Mouse (Mus musculus): Measurements from ENCODE around the gene Setmar.
A peak's percentile ranks its signal among the peaks of the same experiment; 100 is the strongest.
"Not testable (repeated sequence)": the region's sequence is repeated elsewhere in the genome, so short reads cannot be mapped to it uniquely, and the experiment has no call there.

The Setmar gene

DNA sequence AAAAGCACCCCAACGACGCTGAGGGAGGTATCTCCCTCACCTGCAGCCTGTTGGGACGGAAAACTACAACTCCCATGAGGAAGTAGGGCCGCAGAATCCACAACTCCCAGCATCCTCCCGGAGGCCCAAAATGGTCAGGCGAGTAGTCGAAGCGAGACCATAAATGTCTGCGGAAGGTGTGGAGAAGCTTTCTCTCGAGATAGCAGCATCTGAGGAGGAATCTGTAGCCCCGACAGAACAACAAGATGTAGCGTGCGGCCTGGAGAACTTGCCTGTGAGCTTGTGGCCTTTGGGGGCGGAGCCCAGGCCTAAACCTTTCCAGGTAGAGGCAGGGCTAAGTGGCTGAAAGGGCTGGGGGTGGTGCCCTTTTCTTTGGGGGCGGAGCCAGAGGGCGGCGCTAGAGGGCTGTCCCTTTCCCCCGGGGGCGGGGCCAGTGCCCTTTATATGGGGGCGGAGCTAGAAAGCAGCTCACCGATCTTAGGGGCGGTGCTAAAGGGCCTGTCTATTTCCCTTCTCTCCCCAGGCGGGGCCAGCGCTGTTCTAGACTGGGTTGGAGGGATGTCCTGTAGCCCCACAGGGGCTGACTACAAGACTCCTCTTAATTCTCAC, at the start of gene Setmar:
Setmar (plus strand) TSS at position 128 of the 609 bp plus-strand sequence.
- DNase-seq (ENCODE audit: low spot score), result peak; percentile 96

DNA sequence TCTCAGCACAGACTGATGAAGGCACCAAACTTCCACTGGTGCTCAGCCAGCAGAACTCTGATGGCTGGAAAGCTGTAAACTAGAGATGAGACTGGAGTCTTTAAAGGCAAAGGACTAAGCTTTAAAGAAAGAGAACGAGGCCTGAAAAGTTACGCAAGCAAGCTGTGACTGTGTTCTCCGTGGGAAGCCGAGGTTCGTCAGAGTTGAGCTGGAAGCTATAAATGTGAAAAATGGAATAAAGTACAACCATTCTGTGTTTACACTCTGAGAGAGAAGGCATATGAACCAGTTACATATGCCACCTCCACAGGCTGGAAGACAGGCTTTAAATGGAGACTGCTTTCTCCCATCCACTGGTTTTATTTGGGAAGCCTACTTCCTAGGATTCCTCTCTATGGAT, 43.2 kb upstream of the Setmar start:
- DNase-seq (ENCODE audit: low spot score), result no peak

DNA sequence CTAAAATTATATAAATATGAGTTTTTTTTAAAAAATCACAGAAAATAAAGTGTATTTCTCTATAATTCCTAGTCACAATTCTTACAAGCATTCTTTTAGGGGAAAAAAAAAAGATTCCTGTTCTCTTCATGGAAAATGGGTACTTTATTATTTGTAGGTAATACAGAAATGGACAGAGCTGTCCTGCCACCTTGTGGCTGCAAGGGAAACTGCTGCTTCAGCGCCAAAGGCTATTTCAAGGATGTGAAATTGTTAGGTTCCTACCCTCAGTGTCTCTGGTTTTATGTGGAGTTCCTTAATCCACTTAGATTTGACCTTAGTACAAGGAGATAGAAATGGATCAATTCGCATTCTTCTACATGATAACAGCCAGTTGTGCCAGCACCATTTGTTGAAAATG, 9.8 kb upstream of the Setmar start:
- DNase-seq (ENCODE audit: low spot score), result not testable (repeated sequence)

DNA sequence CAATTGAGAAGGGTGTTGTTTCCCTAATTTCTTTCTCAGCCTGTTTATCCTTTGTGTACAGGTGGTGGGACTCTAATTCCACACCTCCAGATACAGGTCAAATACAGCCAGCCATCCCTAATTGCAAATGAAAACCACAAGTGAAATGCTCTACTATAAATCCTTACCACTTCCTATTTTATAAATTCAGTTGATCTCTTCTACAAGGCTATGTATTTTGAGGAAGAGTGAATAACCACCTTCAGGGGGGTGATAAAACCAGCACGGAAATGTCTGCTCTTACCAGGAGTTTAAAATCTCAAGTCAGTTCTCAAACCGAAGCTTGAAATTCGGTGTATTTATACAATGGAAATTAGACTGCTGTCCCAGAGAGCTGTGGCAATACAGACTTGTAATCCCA, 8.9 kb upstream of the Setmar start:
- no peak for DNase-seq (ENCODE audit: low spot score)

DNA sequence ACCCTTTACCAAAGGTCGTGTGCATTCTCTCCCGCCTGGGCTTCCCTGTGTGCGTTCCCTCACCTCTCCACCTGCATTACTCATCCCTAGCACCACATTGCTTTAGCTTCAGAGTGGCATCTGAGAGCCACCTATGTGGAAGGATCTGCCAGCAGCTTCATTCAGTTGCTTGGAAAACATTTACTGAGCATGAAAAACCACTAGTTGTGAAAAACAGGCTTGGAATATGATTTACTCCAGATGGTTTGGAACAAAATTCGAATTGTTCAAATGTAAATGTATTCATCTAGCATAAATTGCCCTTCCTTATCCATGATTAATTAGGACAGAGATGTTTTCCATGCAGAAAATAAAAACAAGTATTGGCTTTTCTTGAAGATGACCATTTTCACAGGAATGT, 7.5 kb upstream of the Setmar start:
- no peak for DNase-seq (ENCODE audit: low spot score)

DNA sequence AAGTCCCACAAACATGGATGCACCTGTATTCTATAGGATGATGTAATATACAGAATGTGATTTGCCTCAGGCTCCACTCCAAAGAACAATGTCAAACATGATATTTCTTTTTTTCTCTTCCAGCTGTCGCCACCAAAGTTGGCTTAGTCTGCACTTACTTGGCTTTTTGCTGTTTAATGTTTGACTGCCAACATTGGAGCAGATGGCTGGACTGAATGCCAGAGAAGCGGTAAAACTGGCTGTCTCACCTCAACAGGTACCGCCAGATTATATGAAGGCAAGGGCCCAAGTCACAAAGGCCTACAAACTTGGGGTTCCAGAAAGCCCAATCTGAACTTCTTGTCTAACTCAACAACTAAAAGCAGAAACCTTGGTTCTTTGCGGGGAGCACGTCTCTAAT, 6.8 kb upstream of the Setmar start:
- DNase-seq (ENCODE audit: low spot score), result no peak

DNA sequence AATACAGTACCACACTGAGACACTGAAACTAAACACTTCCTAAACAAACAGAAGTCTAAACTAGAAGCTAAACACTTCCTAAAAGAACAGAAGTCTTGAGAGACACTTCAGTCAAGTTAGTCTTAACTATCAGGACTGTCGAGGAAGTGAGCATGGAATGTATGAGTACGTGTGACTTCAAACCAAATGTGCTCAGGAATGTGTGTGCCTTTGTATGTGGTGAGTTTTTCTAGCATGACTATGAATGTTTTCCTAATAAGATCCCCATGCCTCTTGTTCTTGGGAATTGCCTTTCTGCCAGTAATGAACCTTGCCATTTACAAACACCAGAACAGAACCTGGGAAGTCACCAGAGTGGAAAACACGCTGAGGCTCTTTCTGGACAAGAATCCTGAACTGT, 3.7 kb upstream of the Setmar start:
- DNase-seq (ENCODE audit: low spot score), result no peak

DNA sequence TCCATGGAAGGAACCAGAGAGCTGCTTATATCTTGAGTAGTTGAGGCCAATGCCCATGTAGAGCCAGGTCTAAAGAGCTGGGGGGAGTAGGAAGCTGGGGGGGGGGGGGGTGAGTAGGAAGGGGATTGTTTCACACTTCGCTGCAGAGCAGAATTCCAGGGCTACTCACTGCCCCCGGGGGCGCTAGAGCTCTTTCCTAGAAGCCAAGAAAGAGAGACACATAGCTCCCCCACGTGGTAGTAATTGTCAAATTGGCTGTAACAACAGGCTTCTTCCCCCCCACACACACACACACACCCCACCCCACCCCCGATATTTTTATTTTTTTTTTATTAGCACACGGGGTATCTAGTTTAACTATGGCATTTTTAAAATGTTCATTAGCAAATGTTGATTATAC, 738 bp downstream of the Setmar start:
- peak; percentile 73 for DNase-seq (ENCODE audit: low spot score)

DNA sequence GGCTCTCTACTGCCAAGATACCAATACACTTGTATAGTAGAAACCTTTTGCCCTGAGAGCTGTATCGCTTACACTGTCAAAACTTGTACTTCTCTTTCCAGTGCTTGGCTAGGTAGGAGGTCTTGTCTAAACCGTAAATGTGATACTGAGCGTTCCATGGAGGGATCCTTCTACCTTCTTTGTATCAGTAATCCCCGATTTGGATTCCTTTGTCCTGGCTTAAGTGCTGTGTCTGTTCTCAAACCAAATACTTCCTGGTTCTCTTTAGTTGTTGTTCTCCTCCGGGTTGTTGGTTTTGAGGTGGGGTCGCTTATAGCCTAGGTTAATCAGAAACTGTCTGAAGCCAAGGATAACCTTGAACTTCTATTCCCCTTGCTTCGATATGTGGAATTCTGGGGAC, 6.1 kb downstream of the Setmar start:
- no peak for DNase-seq (ENCODE audit: low spot score)

DNA sequence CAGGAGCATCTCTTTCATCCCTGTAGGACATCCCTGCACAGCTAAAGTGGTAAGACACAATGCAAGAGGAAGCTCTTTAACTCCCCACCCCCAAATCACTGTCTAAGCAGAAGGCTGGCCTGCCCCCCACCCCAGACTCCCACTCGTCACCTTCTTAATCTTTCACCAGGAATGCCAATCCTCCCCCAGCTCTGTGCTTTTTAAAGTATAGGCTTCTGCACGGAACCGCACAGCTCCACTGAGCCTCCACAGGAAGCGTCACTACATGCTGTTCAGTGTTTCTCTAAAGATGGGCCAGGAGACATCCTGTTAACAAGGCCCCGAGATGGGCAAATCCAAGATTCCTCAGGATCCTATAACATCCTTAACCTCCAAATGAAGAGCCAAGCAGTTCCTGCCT, 8.2 kb downstream of the Setmar start:
- no peak for DNase-seq (ENCODE audit: low spot score)

DNA sequence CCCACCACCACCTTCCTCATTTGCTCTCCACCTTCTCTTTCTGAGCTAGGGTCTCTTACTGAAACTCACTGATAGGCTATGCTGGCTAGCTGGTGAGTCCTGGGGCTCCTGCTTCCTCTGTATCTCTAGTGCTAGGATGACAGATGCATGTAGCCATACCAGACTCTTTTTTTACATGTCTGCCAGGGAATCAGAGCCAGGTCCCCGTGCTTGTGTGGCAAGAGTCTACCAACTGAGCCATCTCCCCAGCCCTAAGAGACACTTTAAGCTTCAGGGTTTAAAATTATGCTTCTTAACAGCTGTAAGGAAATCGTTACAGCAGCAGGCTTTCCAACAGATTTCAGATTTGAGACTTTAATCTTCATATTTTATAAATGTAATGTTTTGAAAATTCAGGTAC, 9.1 kb downstream of the Setmar start:
- DNase-seq (ENCODE audit: low spot score), result no peak

DNA sequence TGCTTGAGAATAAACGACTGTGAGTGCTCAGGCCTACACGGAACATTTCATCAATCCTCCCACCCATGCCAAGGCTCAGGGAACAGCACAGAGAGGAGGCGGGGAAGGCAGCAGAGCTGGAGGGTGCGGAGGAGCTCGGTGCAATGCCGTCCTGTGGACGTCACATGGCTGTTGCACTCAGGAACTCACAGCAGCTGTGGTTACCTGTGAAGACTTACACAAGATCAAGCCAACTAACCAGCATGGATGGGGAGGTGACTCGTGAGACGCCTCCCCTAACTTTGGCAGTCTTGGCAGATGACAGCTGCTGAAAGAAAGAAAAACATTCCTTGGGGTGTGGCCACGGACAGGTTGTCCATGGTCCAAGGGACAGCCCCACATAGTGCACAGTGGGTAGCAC, 9.8 kb downstream of the Setmar start:
- no peak for DNase-seq (ENCODE audit: low spot score)

DNA sequence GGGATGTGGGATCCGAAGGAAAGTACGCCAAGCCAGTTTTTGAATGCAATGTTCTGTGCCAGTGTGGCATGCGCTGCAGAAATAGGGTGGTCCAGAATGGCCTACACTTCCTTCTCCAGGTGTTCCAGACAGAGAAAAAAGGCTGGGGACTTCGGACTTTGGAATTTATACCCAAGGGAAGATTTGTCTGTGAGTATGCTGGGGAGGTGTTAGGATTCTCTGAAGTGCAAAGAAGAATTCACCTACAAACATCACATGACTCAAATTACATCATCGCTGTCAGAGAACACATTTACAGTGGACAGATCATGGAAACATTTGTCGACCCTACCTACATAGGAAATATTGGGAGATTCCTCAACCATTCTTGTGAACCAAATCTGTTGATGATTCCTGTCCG, 11.0 kb downstream of the Setmar start:
- DNase-seq (ENCODE audit: low spot score), result no peak

DNA sequence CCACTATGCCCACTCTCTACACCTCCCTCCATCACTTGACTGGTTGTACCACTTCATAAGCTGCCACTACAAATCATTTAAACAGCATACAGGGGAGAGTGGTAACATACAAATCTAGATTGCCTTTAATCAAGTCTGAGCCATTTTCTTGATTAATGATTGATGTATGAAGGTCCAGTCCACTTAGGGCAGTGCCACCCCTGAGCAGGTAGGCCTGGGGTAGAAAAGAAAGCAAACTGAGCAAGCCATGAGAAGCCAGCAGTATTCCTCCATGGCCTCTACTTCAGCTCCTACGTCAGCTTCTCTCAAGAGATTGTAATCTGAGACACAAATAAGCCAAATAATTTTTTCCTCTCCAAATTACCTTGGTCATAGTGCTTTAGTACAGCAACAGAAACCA, 26.5 kb downstream of the Setmar start:
- DNase-seq (ENCODE audit: low spot score), result no peak

DNA sequence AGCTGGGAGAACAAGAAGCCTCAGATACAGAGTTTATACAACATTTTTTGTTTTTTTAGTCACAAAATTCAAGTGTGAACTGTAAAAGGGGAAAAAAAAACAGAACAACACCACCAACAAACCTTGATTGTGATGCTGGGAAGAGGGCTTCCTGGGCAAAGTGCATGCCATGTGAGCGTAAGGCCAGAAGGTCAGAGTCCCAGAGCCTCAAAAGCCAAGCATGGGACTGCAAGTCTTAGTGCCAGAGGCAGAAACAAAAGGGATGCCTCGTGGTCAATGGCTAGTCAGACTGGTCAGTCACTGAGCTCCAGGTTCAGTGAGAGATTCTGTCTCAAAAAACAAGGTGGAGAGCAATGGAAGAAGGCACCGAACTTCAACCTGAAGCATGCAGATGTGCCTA, 27.8 kb downstream of the Setmar start:
- DNase-seq (ENCODE audit: low spot score), result no peak

DNA sequence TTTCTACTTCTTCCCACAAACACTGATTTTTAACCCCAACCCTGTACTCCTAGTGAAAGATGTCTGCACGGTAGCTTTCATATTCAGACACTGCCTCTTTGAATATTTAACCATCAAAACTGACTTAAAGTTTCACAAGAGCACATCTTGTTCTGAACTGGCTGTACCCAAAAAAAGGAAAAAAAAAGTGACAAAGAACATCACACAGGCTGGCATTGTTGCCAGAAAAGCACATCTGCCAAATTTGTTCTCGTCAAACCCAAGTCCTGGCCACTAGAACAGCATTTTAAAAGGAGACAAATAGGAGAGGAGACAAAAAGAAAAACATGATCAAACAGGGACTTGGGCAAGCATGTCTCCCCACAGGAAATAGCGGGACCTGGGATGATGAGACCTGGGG, 28.6 kb downstream of the Setmar start:
- peak; percentile 56 for DNase-seq (ENCODE audit: low spot score)

DNA sequence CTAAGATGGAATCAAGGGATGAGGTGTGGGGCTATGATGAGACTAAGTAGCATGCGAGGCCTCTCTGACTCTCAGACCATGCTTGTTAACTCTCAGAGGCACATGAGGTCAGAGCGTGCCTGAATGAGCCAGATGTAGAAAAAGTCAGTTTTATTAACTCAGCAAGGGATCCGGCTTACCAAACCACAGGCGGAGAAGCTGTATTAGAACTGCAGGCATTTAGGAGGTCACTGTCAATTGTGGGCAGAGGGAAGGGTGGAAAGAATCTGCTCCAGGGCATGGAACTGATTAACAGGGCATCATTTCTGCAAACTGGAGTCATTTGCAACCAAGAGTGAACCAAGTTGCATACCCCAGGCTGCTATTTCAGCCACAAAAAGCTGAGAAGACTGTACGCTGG, 30.6 kb downstream of the Setmar start:
- no peak for DNase-seq (ENCODE audit: low spot score)

DNA sequence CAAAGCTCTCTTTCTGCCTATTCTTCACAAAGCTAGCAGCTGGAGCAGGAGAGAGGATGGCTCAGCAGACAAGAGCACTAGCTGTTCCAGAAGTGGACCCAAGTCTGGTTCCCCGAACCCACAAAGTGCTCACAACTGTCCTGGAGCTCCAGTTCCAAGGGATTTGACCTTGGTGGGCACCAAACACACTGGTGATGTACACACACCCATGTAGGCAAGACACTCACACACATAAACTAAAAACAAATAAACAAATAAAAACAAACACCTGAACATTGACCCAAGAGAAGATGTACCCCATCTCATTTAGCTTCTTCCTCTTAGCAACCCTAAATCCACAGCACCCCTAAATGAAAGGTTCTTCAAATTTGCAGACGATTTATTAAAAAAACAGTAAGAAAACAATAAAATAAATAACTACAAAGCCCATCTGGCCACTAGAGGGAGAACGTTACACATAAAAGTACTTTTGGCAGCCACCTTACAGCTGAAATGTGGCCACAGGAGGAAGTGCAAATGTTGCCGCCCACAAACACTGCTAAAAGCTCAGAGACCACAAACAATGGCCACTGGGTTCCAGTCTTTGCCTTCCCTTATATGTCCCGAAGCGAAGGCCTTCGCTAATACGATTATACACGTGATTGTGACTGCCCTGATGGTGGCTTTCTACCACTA, 33.5 kb downstream of the Setmar start:
- peak; percentile 40 for DNase-seq (ENCODE audit: low spot score)

DNA sequence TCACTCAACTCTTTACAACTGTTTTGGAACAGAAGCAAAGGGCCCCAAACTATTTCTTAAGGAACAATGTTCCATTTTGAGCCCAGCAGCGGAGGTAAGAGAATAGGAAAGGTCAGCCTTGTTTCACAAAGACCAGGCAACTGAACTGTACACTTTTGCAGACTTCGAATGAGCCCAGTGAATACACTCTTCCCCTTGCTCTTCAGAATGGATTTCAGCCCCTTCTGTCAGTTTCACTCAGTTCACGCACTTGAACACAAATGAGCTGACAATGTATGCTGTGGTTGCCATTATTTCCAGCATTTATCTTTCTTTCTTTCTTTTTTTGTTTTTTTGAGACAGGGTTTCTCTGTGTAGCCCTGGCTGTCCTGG, 34.0 kb downstream of the Setmar start:
- no peak for DNase-seq (ENCODE audit: low spot score)

DNA sequence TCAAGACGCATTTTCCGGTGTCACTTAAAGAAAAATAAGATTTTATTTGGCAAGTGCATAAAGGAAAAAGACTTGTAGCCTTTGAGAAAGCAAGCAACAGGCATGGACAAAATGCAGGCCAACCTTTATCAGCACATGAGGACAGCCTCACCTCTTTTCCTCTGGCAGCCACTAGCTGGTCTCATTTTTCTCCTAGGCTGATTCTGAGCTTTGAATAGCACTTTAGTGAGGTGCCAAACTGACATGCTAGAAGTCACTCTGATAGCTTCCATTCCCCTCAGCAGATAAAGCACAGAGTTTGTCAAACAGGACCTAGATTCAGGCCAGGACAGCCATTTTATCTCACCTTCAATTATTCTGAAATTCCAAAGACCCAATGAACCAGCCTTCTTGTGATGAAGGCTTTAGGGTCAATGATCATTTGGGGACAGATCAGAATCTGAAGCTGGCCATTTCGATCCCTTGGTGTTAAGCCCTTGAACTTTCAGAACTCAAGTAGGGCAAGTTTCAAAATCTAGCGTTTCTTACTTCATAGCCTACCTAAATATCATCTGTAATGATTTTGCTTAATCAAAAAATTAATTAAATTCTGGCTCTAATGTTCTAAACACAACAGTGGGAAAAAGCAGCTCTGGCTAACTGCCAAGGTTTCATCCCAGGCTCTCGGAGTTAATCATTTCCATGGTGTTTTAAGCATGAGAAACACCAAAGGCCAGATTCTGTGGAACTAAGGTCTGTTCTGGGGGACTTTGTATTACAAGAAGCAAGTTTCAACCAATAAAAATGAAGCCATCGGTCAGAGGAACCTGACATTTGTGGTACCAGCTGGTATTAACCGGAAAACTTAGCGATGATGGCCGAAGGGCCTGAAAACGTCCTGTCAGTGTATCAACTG, 37.3 kb downstream of the Setmar start:
- no peak for DNase-seq (ENCODE audit: low spot score)

DNA sequence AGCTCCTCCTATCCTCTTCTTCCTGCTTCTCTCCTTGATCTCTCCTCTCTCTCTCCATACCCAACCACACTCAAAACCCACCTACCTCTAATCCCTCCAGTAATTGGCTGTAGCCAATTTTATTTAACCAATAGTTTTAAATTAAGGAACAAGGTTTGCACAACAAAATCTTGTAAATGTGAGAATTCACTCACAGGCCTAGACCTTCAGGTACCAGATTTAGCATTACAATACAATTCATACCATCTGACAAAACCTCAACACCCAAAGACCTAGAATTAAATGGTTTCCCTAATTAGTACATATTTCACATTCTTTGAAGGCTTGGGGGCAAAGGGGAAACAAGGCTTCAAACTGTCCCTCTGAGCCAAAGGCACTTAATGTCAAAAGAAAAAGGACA, 42.5 kb downstream of the Setmar start:
- no peak for DNase-seq (ENCODE audit: low spot score)

DNA sequence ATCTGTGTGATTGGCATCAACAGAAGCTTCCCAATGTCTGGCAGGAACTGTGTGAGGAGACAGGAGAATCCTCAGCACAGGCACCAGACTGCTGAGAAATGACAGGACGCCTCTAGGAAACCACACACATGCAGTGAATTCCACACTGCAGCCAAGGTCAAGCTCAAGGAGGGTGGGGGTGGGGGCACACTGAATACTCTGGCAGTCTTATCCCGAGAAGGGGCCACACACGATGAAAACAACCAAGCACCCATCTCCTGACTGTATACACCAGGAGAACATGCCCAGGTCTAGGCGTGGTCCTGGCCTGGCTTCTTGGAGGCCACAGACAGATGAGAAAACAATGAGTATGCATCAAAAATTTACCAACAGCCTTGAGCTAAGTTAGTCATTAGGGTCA, 45.5 kb downstream of the Setmar start:
- DNase-seq (ENCODE audit: low spot score), result no peak

DNA sequence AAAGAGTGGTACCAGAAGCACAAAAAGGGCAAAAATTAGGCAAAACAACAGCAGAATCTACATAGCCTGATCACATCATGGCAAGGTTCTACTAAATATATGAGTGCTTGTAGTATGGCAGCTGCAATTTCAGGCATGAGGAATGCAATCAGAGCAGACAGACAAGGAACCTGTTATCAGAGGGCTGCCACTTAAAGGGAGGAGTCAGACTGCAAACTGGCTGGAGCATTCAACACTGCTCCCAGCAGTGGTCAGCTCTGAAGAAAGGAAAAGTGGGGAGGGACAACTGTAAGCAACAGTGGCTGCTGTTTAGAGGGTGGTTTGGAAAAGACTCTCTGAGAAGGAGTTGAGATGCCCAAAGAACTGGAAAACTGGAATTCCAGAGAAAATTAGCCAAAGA, 46.8 kb downstream of the Setmar start:
- no peak for DNase-seq (ENCODE audit: low spot score)
